Mouse (Mus musculus) ES-Bruce4 (cell line): ENCODE data around the gene Pstpip1. TPM values are rescaled to one million over a fixed set of nuclear protein-coding genes. Genes with fewer than 3 reads are reported as not detected.
A peak's percentile ranks its signal among the peaks of the same experiment; 100 is the strongest.

ENCODE experiments used
- H3K27ac ChIP-seq: 2 replicates; pipeline ENCODE4 v1.5.1; 2012; ENCODE audit warnings: low read length, inconsistent platforms; ENCODE audit not compliant: insufficient read depth
- H3K27me3 ChIP-seq: 2 replicates; pipeline ENCODE4 v1.6.1; 2012; ENCODE audit warnings: mild to moderate bottlenecking, low read length, inconsistent platforms; ENCODE audit not compliant: control insufficient read depth, poor library complexity, insufficient read depth, severe bottlenecking
- H3K36me3 ChIP-seq: 2 replicates; pipeline ENCODE4 v1.6.1; 2012; ENCODE audit warnings: inconsistent platforms, mild to moderate bottlenecking, low read length, moderate library complexity; ENCODE audit not compliant: control insufficient read depth, poor library complexity, insufficient read depth, severe bottlenecking
- H3K4me1 ChIP-seq: one replicate; pipeline ENCODE4 v1.8.1; 2011; ENCODE audit warnings: low read length; ENCODE audit not compliant: control insufficient read depth, insufficient read depth
- H3K4me3 ChIP-seq: 2 replicates; pipeline ENCODE4 v1.5.1; 2011; ENCODE audit warnings: low read depth, mild to moderate bottlenecking, low read length
- H3K9ac ChIP-seq: 2 replicates; pipeline ENCODE4 v1.6.1; 2012; ENCODE audit warnings: low read depth, mild to moderate bottlenecking, inconsistent platforms; ENCODE audit not compliant: poor library complexity, severe bottlenecking
- H3K9me3 ChIP-seq: replicated peaks from 2 replicates; pipeline ENCODE4 v1.6.1; 2012; ENCODE audit warnings: mild to moderate bottlenecking, low read length, inconsistent platforms; ENCODE audit not compliant: control insufficient read depth, poor library complexity, insufficient read depth, severe bottlenecking
- CTCF ChIP-seq: IDR thresholded peaks from one replicate; pipeline ENCODE4 v1.8.1; 2011; ENCODE audit warnings: low read depth, low read length
- EP300 ChIP-seq: IDR thresholded peaks from 2 replicates; pipeline ENCODE4 v1.6.1; 2011; ENCODE audit warnings: low read depth, low read length; ENCODE audit not compliant: insufficient read depth
- POLR2A ChIP-seq: IDR thresholded peaks from one replicate; pipeline ENCODE4 v1.8.1; 2011; ENCODE audit warnings: low read length; ENCODE audit not compliant: insufficient read depth
- polyA plus RNA-seq: library from polyadenylated mRNA; stranded (reverse); fragments of >200 nt; gene quantifications from 2 replicates; pipeline ENCODE4 v1.2.4, GENCODE M21; 2011; ENCODE audit warnings: low read depth; ENCODE audit not compliant: missing spikeins, insufficient read depth, insufficient read length

Gene Pstpip1
- polyA plus RNA-seq, 1 experiment: 5.2 TPM

DNA sequence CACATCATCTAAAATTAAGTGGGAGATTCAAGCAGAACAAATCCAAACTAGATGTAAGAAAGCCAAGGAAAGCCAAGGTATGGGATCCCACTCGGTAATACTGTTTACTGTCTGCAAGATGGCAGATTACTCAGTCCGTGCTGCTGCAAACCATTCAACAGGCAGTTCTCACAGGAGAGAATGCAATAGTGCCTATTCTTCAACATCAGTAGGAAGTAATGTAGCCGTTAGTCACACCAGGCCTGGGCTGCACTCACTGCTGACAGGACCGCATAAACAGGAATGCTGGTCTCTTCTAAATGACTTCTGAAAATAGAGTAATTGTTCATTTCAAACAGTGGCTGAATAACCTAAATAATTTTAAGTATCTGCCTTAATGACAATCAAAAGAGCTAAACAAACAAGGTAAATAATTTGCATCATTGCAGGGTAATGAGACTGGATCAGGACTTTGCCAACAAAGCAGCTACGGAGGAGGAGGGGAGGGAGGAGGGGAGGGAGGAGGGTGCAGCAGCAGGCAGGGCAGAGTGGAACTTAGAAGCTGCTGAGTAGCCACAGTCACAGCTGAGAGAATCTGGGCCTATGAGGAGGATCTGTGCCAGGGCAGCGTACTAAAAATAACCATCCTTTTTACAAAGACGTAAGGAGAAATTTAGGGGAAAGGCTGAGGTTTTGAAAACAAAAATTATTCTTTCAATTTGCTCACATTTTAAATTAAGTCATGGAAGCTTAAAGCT lies 62.2 kb downstream of the Pstpip1 start:
- no peak overlapping the region for H3K27ac ChIP-seq
- TF ChIP-seq CTCF: no peak
- TF ChIP-seq EP300: no peak
- no peak for TF ChIP-seq POLR2A

DNA sequence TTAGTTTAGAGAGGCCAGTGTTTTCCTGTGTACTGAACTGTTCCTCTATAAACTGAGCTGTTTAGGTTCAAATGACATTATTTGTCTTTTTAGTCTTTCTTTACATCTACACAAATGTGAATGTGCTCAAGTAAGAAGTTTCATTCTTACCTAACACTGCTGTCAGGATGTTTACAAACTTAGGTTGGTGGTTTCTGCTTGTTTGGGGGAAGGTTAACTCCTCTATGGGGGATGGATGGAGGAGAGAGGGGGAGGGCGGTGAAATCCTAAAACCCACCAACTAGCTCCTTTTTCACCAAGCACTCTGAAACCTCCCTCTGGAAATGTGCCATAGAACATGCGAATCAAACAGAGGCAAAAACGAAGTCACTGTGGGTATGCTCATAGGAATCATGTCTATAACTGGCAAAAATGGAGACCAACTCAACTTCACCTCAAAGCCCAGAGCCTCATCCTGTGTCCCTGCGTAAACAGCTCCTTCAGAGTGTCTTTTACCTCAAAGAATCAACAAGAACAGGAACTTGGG lies 62.8 kb downstream of the Pstpip1 start:
- H3K9ac ChIP-seq: no peak overlapping the region
- no peaks in the 10 kb centered on the region for H3K36me3 ChIP-seq
- no peaks in the 10 kb centered on the region for H3K9me3 ChIP-seq
- no peak overlapping the region for H3K27ac ChIP-seq
- H3K4me3 ChIP-seq: no peak overlapping the region
- H3K27me3 ChIP-seq: no peaks in the 10 kb centered on the region
- H3K4me1 ChIP-seq: no peaks in the 10 kb centered on the region
- TF ChIP-seq EP300 (no peak), CTCF (no peak), POLR2A (no peak)

More for the DNA sequence above, 62.2 kb downstream of the Pstpip1 start:
- H3K4me3 ChIP-seq: no peak overlapping the region
- no peaks in the 10 kb centered on the region for H3K4me1 ChIP-seq
- no peak overlapping the region for H3K9ac ChIP-seq
- no peaks in the 10 kb centered on the region for H3K9me3 ChIP-seq
- H3K36me3 ChIP-seq: no peaks in the 10 kb centered on the region
- no peaks in the 10 kb centered on the region for H3K27me3 ChIP-seq

GRCm38 (mm10) chr9:56154572-56154971 lies 64.8 kb downstream of the Pstpip1 start:
- H3K27ac ChIP-seq: no peak overlapping the region
- no peaks in the 10 kb centered on the region for H3K9me3 ChIP-seq
- H3K4me3 ChIP-seq: no peak overlapping the region
- H3K27me3 ChIP-seq: no peaks in the 10 kb centered on the region
- H3K36me3 ChIP-seq: no peaks in the 10 kb centered on the region
- H3K9ac ChIP-seq: no peak overlapping the region
- no peaks in the 10 kb centered on the region for H3K4me1 ChIP-seq
- no peak for TF ChIP-seq EP300
- no peak for TF ChIP-seq CTCF
- TF ChIP-seq POLR2A: no peak

DNA sequence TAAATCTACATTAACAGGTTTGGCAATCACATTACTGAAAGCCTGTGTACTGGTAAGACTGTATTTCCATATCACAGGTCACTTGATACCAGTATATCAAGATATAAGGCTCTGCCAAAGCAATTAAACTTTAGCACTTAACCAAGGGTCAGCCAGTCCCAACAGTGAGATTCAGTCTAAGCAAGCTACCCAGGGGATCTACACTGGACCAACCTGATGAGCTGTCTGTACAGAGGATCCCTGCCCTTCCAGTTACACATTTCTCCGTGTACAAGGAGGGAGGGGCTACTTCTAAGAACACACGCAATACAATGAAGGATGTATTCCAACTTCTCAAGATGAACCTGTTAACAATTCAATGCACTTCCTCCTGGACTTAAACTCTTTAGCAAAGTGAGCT lies 68.3 kb downstream of the Pstpip1 start:
- Histone ChIP-seq H3K9me3 (no peaks in the 10 kb centered on the region), H3K27ac (no peak overlapping the region), H3K9ac (no peak overlapping the region), H3K4me3 (no peak overlapping the region), H3K36me3 (no peaks in the 10 kb centered on the region), H3K27me3 (no peaks in the 10 kb centered on the region), H3K4me1 (no peaks in the 10 kb centered on the region)
- no peak for TF ChIP-seq POLR2A
- TF ChIP-seq CTCF: no peak
- TF ChIP-seq EP300: no peak

DNA sequence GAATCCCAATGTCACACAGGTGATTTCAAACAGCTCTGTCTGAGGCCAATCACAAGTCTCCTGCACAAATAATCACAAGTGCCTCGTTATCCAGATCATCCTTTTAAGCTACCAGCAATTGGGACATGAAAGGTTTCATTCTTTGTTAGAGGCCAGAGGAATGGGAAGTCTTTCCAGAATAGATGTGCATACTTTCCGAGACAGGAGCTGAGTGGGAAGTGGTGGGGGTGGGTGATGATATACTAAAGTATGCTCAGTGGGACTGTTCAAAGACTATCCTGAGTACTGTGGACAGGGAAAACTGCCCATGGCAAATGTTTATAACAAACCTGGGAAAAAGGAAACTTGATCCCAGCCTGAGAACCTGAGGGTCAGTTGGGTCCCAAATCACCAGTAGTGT lies 69.7 kb downstream of the Pstpip1 start:
- no peaks in the 10 kb centered on the region for H3K27me3 ChIP-seq
- H3K9ac ChIP-seq: no peak overlapping the region
- no peak overlapping the region for H3K4me3 ChIP-seq
- no peaks in the 10 kb centered on the region for H3K9me3 ChIP-seq
- no peaks in the 10 kb centered on the region for H3K4me1 ChIP-seq
- TF ChIP-seq EP300 (no peak), CTCF (no peak), POLR2A (no peak)
- no peaks in the 10 kb centered on the region for H3K36me3 ChIP-seq
- H3K27ac ChIP-seq: no peak overlapping the region

DNA sequence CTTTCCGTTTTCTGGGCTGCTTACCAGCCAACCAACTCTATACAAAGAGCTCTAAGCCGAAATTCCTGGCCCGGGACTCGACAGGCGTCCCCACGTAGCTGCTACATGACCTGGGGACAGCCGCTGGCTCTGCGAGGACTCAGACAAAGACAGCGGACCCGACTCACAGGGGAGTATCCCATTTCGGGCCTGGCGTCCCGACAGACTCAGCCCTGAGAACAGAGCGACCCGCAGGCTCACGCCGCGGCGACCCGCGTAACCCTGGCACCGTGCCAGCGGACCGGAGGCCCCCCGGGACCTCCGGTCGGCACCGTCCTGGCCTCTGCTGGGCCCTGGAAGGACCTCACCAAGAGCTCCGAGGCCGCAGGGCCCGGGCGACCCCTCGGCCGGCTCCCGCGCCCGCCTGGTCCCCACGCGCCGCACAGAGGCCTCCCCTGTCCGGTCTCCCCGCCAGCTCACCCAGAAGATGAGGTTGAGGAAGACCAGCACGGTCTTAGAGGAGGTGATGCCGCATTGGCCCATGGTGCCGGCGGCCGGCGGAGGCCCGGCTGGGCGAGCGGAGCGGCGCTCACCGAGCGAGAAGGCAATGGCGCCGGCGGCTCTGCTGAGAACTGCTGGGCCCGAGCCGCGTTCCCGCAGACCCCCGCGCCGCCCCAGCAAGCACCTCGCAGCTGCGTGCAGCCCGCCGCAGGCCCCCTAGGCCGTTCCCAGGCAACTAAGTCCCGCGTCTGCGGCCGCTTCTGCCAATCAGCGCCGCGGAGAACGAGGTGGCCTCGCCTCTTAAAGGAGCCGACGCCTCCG lies 70.8 kb downstream of the Pstpip1 start:
- Histone ChIP-seq H3K9ac (peak overlapping the region; percentile 91), H3K9me3 (no peaks in the 10 kb centered on the region), H3K36me3 (no peaks in the 10 kb centered on the region), H3K27ac (no peak overlapping the region), H3K4me3 (peak overlapping the region; percentile 91), H3K4me1 (no peaks in the 10 kb centered on the region), H3K27me3 (no peaks in the 10 kb centered on the region)
- TF ChIP-seq POLR2A (no peak), CTCF (no peak)
